Mouse (Mus musculus) erythroblast, embryonic 14.5 days (primary cell): ENCODE data around the gene Elmo3. TPM values are rescaled to one million over a fixed set of nuclear protein-coding genes. Genes with fewer than 3 reads are reported as not detected.
A peak's percentile ranks its signal among the peaks of the same experiment; 100 is the strongest.

Source experiments
- H3K27me3 ChIP-seq: 2 replicates; pipeline ENCODE4 v1.6.1; 2012; ENCODE audit warnings: inconsistent platforms; ENCODE audit not compliant: control insufficient read depth
- H3K36me3 ChIP-seq: 2 replicates; pipeline ENCODE4 v1.6.1; 2012; ENCODE audit warnings: mild to moderate bottlenecking, inconsistent platforms; ENCODE audit not compliant: control insufficient read depth
- H3K4me1 ChIP-seq: 2 replicates; pipeline ENCODE4 v1.6.1; 2012; ENCODE audit warnings: inconsistent platforms; ENCODE audit not compliant: control insufficient read depth
- H3K4me3 ChIP-seq: replicated peaks from 2 replicates; pipeline ENCODE3; 2012; ENCODE audit warnings: moderate library complexity, mild to moderate bottlenecking, inconsistent platforms
- H3K9me3 ChIP-seq: 2 replicates; pipeline ENCODE4 v1.6.1; 2012; ENCODE audit warnings: low read length, inconsistent platforms, mixed read lengths; ENCODE audit not compliant: control insufficient read depth
- GATA1 ChIP-seq: IDR thresholded peaks from 2 replicates; pipeline ENCODE4 v1.6.1; 2012; ENCODE audit warnings: low read length, inconsistent platforms, mixed read lengths
- TAL1 ChIP-seq: IDR thresholded peaks from 3 replicates; pipeline ENCODE4 v1.6.1; 2012; ENCODE audit warnings: low read length, inconsistent platforms, mixed read lengths
- polyA plus RNA-seq: library from polyadenylated mRNA; stranded (reverse); fragments of >175 nt; gene quantifications from 2 replicates; pipeline ENCODE4 v1.2.3, GENCODE M21; 2012

Elmo3 gene
- polyA plus RNA-seq, 1 experiment = 0.97 TPM

- no peaks in the 10 kb centered on the region for H3K27me3 ChIP-seq
- H3K9me3 ChIP-seq = peaks cover 3% of the 10 kb centered on the region
- peak overlapping the region; percentile 16 for H3K4me3 ChIP-seq
- no peak for TF ChIP-seq GATA1
- TF ChIP-seq TAL1 = no peak
- peaks cover 82% of the 10 kb centered on the region for H3K4me1 ChIP-seq
- peaks cover 100% of the 10 kb centered on the region for H3K36me3 ChIP-seq
Observed at GRCm38 (mm10) chr8:105313622-105314402, 8.4 kb downstream of the Elmo3 start.

DNA sequence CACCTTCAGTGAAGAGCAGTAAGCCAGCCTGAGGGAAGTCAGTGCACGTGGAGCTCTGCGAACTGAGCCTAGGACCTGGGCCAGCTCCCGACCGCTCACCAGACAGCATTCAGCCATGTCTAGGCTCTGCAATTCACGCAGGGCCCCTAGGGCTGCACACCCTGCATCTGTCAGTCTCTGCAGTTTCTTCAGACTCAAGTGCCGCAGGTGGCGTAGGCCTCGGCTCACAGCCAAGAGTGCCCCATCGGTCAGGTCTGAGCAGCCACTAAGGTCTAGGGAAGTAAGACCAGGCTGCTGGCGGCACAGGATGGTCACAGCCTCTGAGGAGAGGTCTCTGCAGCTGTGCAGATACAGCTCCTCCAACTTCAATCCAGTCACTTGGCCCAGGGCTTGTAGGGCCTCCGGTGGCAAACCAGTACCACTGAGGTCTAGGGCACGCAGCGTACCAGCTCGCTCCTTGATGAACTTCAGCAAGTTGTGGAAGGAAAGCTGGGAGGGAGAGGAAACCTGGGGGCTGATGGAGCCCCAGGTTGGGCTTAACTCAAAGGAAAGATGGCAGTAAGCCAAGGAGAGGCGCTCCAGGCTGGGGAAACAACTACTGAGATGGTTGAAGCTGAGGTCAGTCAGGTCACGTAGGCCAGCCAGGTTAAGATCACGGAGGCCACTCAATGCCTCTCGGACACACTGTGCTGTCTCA lies 9.8 kb downstream of the Elmo3 start:
- Histone ChIP-seq H3K27me3 (no peaks in the 10 kb centered on the region), H3K4me1 (peaks cover 87% of the 10 kb centered on the region), H3K9me3 (peaks cover 3% of the 10 kb centered on the region), H3K36me3 (peaks cover 100% of the 10 kb centered on the region), H3K4me3 (no peak overlapping the region)
- no peak for TF ChIP-seq TAL1

DNA sequence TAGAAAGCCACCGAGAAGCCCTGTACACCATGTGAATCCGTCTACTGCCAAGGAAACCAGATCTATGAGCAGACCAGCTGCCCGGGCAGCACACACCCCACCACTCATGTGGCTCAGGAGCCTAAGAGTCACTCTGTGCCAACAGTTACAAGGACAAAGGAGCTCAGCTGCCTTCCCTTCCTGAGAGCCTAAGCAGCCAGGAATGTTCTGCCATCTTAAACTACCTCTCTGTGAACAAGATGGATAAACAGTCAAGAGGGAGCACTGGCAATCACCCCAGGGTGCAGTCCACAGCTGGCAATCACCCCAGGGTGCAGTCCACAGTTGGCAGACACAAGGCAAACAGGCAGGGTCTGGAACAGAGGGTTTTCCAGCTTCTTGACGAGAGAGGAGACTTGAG lies 12.5 kb downstream of the Elmo3 start:
- Histone ChIP-seq H3K36me3 (peaks cover 99% of the 10 kb centered on the region), H3K4me3 (no peak overlapping the region), H3K4me1 (peaks cover 89% of the 10 kb centered on the region), H3K9me3 (0 out of 2 replicates have a peak, but pooled peaks cover 2% of the 10 kb centered on the region), H3K27me3 (no peaks in the 10 kb centered on the region)
- TF ChIP-seq TAL1 (no peak), GATA1 (no peak)

DNA sequence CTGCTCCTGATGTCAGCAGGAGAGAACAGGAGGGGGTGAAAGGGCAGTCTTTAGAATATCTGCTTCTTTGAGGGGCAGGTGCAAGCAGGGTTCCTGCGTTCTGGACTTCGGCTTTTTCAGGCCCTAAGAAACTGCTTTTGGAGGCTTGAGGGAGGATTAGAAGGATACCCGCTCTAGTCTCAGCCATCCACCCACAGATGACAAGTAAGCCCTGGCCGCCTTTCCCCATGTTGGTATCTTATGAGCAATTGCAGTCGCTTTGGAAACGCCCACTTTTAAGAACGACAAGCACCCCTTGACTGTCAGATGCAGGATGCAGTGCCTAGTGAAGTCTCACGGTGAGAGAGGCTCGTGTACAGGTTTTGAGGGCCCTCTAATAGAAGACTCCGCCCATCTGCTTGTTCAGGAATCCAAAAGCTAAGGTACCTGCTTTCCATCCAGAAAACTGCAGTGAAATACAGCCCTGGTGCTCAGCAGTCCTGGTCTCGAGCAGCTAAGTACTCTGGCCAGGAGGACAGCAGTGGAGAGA lies 13.3 kb downstream of the Elmo3 start:
- TF ChIP-seq GATA1 (no peak), TAL1 (no peak)
- Histone ChIP-seq H3K4me1 (peaks cover 89% of the 10 kb centered on the region), H3K36me3 (peaks cover 97% of the 10 kb centered on the region), H3K27me3 (no peaks in the 10 kb centered on the region), H3K9me3 (0 out of 2 replicates have a peak, but pooled peaks cover 2% of the 10 kb centered on the region), H3K4me3 (no peak overlapping the region)

- H3K4me1 ChIP-seq = peaks cover 91% of the 10 kb centered on the region
- peaks cover 78% of the 10 kb centered on the region for H3K36me3 ChIP-seq
Observed at GRCm38 (mm10) chr8:105323183-105323582, 17.8 kb downstream of the Elmo3 start.

GRCm38 (mm10) chr8:105325641-105326093 lies 20.3 kb downstream of the Elmo3 start:
- 0 out of 2 replicates have a peak, but pooled peaks cover under 1% of the 10 kb centered on the region for H3K9me3 ChIP-seq
- no peaks in the 10 kb centered on the region for H3K27me3 ChIP-seq
- peaks cover 78% of the 10 kb centered on the region for H3K4me1 ChIP-seq
- peak overlapping the region; percentile 85 for H3K4me3 ChIP-seq
- peaks cover 78% of the 10 kb centered on the region for H3K36me3 ChIP-seq
- no peak for TF ChIP-seq TAL1
- TF ChIP-seq GATA1 = no peak

More at GRCm38 (mm10) chr8:105323183-105323582, 17.8 kb downstream of the Elmo3 start:
- Histone ChIP-seq H3K27me3 (no peaks in the 10 kb centered on the region), H3K9me3 (0 out of 2 replicates have a peak, but pooled peaks cover 2% of the 10 kb centered on the region), H3K4me3 (peak overlapping the region; percentile 85)
- peak; percentile 87 for TF ChIP-seq TAL1
- peak; percentile 86 for TF ChIP-seq GATA1

DNA sequence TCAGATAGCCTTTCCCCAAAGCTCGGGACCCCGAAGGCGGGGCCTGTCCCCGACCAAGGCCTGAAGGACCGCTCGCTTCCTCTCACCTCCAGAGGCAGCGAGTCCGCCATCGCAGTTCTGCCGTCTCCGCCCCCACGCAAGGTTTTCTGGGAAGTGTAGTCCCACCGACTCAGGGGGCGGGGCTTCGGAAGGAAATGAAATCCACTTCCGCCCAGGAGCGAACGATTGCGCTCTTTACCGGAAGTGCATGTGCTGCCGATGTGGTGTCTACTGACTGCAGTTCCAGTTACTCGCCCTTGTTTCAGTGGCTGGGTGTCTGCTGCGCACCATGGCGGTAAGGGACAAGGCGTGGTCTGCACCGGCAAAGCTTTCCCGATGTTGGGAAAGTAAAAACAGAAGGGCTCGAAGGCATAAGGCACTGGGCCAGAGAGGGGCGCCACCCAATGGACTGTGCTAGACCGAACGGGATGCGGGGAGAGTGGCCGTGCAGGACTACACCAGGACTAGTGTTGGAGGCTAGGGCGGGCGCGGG lies 20.8 kb downstream of the Elmo3 start, which contains the start of the genes Lrrc29 and Tmem208:
Lrrc29 (minus strand) TSS at position 138 of the 532 bp plus-strand sequence.
Tmem208 (plus strand) TSS at position 214 of the 532 bp plus-strand sequence.
- Histone ChIP-seq H3K4me3 (peak within 1 kb of the TSS; percentile 85), H3K36me3 (peaks cover 78% of the 10 kb centered on the region), H3K27me3 (no peaks in the 10 kb centered on the region), H3K4me1 (peaks cover 74% of the 10 kb centered on the region), H3K9me3 (no peaks in the 10 kb centered on the region)
- no peak for TF ChIP-seq TAL1
- TF ChIP-seq GATA1 = no peak

DNA sequence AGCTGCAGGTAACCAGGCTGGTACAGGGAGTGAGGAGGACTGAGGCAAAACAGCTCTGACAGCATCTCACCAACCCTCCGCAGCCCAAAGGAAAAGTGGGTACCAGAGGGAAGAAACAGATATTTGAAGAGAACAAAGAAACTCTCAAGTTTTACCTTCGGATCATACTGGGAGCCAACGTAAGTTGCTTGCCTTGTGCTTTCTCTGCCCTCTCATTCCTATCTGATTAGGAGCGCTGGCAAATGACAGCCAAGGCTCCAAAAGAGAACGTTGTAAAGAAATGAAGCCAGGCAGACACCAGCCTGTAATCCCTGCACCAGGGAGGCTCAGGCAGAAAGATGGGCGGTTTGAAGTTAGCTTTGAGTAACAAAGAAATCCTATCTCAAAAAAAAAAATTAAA lies 21.6 kb downstream of the Elmo3 start:
- TF ChIP-seq GATA1 (peak; percentile 77), TAL1 (no peak)
- Histone ChIP-seq H3K4me1 (peaks cover 67% of the 10 kb centered on the region), H3K36me3 (peaks cover 78% of the 10 kb centered on the region), H3K27me3 (no peaks in the 10 kb centered on the region), H3K4me3 (peak overlapping the region; percentile 85), H3K9me3 (no peaks in the 10 kb centered on the region)
